Mouse (Mus musculus): ENCODE results near the gene 4930412O13Rik. TPM values are rescaled to one million over a fixed set of nuclear protein-coding genes. Genes with fewer than 3 reads are reported as not detected.

The 4930412O13Rik gene
- polyA plus RNA-seq, 1 experiment: not detected

DNA sequence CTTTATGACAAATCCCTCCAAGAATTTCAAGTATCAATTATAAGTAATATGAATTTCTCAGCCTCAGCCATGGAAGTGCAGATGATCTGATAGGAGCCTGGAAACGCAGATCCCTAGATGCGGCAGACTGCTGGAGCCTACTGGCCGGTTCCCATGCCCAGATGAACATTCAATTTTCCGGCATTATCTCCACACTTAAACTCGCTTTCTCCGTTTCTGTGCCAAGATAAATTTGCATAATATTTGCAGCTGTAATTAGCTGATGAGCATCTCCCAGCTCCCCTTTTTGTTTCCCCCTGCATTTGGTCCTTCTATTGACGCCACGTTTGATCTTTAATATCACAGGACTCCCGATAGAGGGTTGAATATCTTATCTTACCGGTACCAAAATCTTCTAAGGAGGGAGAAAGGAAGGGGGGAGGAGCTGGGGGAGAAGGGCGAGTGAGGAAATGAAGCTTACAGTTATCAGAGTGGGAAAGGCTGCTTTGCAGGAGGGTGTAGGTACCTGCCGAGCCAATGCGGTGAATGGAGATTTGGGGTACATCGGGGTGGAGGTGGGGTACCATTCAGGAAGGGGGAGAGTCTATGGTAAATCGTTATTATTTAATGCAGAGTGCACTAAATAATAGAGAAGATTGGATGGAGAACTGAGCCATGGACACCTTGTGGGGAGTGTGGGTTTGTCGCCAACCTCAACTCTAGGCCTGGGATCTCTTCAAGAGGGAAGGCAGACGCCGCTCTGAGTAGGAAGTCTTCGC lies 14.0 kb downstream of the 4930412O13Rik start:
- H3K4me3 ChIP-seq (replicated peaks): no peak overlapping the region
- H3K9me3 ChIP-seq: no peaks in the 10 kb centered on the region
- H3K36me3 ChIP-seq (replicated peaks; ENCODE audit: low read length): no peaks in the 10 kb centered on the region
- H3K4me1 ChIP-seq: peaks cover 30% of the 10 kb centered on the region
- no peak for TF ChIP-seq FLI1 (IDR thresholded peaks at IDR 0.05; ENCODE audit: low read length)
- TF ChIP-seq GATA1 (IDR thresholded peaks at IDR 0.05; ENCODE audit: borderline replicate concordance, low read length): no peak
- peaks cover 92% of the 10 kb centered on the region for H3K27me3 ChIP-seq (replicated peaks)

DNA sequence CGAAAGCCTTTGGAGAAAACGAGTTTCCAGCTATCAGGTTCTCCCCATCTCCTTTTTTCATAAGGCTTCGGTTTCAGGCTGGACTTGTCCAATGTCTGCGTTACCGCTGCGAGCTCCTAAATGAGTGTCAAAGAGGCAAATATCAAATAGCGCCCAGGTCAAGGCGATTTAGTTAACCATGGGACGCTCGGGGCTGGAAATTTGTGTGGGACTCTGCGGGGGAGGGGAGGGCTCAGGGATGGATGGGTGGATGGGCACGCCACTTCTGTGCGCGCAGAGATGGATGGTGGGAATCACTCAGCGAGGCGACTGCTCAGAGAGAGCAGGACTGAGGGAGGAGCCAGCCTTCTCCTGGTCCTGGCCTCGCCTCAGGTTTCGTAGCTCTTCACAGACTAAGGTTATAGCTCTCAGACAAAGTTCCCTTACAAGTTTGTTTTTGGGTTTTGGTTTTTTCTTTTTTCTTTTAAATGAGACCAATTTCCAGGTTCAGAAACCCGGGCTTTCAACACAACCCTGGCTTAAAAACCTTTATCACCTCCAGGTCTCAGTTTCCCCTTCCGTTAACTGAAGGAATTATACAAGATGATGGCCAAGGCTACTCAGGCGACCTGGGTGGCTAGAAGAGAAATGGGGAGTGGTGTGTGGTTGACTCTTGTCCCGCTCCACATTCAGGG lies 15.2 kb downstream of the 4930412O13Rik start:
- H3K4me1 ChIP-seq: peaks cover 19% of the 10 kb centered on the region
- H3K36me3 ChIP-seq (replicated peaks; ENCODE audit: low read length): no peaks in the 10 kb centered on the region
- no peak for TF ChIP-seq GATA1 (IDR thresholded peaks at IDR 0.05; ENCODE audit: borderline replicate concordance, low read length)
- TF ChIP-seq FLI1 (IDR thresholded peaks at IDR 0.05; ENCODE audit: low read length): no peak
- no peaks in the 10 kb centered on the region for H3K9me3 ChIP-seq
- H3K27me3 ChIP-seq (replicated peaks): peaks cover 86% of the 10 kb centered on the region
- H3K4me3 ChIP-seq (replicated peaks): peak overlapping the region; percentile 66

DNA sequence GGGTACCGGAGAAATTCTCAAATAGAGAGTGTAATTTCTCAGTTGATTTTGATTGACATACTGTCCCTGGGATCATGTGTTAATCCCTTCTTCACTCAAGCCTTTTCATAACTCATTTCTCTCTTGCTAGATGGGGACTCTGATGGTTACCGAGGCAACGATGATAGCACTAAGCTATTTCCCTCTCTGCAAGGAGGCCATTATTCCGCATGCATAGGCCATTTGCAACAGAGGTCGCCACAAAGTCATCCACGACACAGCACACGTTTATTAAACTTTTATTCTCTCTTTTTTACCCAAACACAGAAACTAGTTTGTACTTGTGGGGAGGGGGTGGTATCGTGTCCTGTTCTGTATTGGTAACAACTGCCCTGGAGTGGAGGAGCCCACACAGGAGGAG lies 16.8 kb downstream of the 4930412O13Rik start:
- Histone ChIP-seq H3K4me3 (replicated peaks) (no peak overlapping the region), H3K27me3 (replicated peaks) (peaks cover 85% of the 10 kb centered on the region), H3K36me3 (replicated peaks; ENCODE audit: low read length) (no peaks in the 10 kb centered on the region), H3K9me3 (no peaks in the 10 kb centered on the region), H3K4me1 (peaks cover 19% of the 10 kb centered on the region)
- TF ChIP-seq FLI1 (IDR thresholded peaks at IDR 0.05; ENCODE audit: low read length) (no peak), GATA1 (IDR thresholded peaks at IDR 0.05; ENCODE audit: borderline replicate concordance, low read length) (no peak)

DNA sequence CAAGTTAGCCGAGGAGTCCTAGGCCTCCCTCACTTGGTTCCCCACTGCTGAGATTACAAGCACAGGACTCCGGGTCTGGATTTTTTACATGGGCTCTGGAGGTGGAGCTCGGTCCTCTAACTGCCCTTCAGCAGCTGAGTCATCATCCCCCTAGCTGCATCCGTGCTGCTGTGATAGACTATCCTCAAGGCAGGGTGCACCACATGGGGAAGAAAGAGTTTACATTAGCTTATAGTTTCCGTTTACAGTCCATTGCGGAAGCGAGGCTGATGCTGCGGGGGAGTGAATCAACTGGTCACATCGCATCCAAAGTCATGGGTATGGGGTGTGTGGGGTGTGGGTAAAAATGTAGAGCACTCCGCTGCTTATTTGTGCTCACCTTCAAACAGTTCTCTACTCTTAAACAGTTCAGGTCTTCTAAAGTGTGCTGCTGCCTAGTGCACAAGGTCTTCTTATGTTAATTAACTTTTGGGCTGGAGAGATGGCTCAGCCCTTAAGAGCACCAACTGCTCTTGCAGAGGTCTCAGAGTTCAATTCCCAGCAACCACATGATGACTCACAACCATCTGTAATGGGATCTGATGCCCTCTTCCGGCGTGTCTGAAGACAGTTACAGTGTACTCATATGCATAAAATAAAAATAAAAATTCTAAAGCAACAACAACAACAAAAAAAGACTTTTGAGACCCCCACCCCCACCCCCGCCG lies 23.0 kb downstream of the 4930412O13Rik start:
- H3K4me3 ChIP-seq (replicated peaks): peak overlapping the region; percentile 67
- TF ChIP-seq GATA1 (IDR thresholded peaks at IDR 0.05; ENCODE audit: borderline replicate concordance, low read length) (no peak), FLI1 (IDR thresholded peaks at IDR 0.05; ENCODE audit: low read length) (no peak)
- H3K27me3 ChIP-seq (replicated peaks): peaks cover 41% of the 10 kb centered on the region
- H3K36me3 ChIP-seq (replicated peaks; ENCODE audit: low read length): no peaks in the 10 kb centered on the region
- peaks cover 11% of the 10 kb centered on the region for H3K4me1 ChIP-seq
- H3K9me3 ChIP-seq: no peaks in the 10 kb centered on the region

DNA sequence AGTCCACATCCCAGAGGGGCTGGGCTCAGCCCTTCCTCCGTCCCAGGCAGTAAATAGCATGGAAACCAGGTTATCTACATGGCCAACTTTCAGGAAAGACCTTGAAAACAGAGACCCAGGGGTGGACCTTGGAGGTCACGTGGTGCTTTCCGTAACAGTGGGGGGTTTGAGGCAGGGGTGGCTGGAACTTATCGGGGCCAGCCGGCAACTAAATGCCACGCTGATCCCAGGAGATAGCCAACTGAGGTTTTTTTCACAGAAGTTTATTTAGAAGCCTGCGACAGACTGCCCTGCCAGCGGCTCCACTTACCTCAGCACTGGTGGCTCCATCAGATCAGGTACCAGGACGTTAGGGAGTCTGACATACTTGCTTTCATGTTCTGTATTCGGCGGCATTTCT lies 24.9 kb downstream of the 4930412O13Rik start:
- Histone ChIP-seq H3K9me3 (no peaks in the 10 kb centered on the region), H3K36me3 (replicated peaks; ENCODE audit: low read length) (no peaks in the 10 kb centered on the region), H3K4me3 (replicated peaks) (peak overlapping the region; percentile 67), H3K27me3 (replicated peaks) (peaks cover 29% of the 10 kb centered on the region), H3K4me1 (peaks cover 15% of the 10 kb centered on the region)
- TF ChIP-seq GATA1 (IDR thresholded peaks at IDR 0.05; ENCODE audit: borderline replicate concordance, low read length) (no peak), FLI1 (IDR thresholded peaks at IDR 0.05; ENCODE audit: low read length) (no peak)

DNA sequence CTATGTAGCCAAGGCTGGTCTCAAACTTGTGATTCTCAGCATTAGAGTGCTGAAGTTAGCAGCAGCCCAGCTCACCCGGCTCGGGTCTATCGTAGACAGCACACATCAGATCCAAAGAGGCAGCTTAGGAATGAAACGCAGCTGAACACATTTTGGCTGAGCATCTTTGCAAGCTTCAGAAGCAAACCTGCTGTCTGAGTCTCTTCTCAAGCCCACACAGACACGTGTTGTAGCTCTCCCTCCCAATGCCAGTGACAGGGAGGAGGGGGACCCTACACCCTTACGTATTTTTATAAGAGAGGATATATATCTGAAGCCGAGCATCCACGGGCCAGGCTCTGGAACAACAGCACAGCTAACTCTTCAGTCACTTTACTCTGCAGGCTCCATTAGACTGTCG lies 36.5 kb downstream of the 4930412O13Rik start:
- Histone ChIP-seq H3K4me1 (peaks cover 25% of the 10 kb centered on the region), H3K36me3 (replicated peaks; ENCODE audit: low read length) (peaks cover 52% of the 10 kb centered on the region), H3K4me3 (replicated peaks) (no peak overlapping the region), H3K27me3 (replicated peaks) (no peaks in the 10 kb centered on the region), H3K9me3 (no peaks in the 10 kb centered on the region)
- TF ChIP-seq FLI1 (IDR thresholded peaks at IDR 0.05; ENCODE audit: low read length) (no peak), GATA1 (IDR thresholded peaks at IDR 0.05; ENCODE audit: borderline replicate concordance, low read length) (no peak)

DNA sequence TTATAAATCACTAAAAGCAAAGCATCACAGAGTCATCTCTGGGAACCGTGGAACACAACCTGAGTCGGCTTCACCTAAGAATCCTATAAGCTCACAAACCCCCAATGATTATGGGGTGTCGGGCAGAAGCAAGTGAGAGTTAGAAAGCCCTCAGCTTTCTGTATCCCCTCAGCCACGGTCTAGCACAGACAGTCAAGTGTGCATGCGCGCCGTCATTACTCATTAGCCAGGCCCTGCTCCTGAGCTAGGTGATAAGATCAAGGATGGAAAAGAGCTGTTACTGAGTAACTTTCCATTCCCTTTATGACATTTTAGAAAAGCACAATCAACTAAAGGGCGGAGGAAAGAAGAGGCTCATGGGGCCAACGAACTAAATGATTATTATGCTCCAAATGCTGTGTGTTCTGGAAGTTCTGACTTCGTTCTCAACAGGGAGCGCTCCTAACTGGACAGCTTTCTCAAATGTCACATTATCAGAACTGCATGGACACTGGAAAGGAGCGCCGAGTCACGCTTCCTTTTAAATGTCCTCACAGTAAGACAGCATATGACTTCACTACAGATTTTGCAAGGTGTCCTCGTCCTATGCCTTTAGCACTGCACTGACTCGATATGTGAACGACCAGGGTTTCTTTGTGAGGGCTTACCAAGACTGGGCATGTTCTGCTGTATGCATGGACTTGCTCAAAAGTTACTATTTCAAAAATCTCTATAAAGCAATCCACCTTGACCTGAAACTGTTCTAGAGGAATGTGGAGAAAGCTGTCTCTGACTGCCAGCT lies 37.8 kb downstream of the 4930412O13Rik start:
- H3K27me3 ChIP-seq (replicated peaks): no peaks in the 10 kb centered on the region
- H3K9me3 ChIP-seq: no peaks in the 10 kb centered on the region
- peaks cover 25% of the 10 kb centered on the region for H3K4me1 ChIP-seq
- no peak overlapping the region for H3K4me3 ChIP-seq (replicated peaks)
- peaks cover 59% of the 10 kb centered on the region for H3K36me3 ChIP-seq (replicated peaks; ENCODE audit: low read length)
- no peak for TF ChIP-seq FLI1 (IDR thresholded peaks at IDR 0.05; ENCODE audit: low read length)
- no peak for TF ChIP-seq GATA1 (IDR thresholded peaks at IDR 0.05; ENCODE audit: borderline replicate concordance, low read length)

DNA sequence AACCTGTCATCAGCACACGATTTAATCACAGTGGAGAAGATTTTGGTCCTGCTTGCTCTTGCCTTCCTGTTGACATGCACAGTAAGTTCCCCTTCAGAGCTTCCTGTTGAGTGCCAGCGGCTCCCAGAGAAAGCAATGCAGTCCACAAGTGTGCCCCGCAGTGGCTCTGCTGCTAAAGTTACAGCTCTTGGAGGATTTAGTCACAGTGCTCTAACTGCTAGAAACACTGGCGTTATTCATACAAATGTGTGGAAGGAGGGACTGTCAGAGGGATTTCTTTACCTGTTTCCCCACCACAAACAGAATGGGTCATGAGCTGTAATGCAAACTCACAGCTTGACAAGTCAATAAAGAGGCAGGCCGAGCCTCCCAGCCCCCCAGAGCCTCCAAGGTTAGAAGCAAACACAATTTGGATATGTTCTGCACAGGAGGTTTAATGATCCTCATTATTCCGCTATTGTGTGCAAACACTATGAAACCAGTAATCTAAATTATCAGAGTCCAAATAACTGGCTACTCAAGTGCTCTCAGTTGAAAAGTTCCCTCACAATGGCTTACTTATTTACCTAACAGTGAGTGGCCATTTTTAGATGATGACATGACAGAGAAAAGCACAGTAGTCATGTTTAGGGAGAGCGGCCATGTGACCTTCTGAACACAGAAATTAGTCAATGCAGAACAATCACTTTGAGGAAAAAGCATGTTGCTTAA lies 45.3 kb downstream of the 4930412O13Rik start:
- no peak for TF ChIP-seq FLI1 (IDR thresholded peaks at IDR 0.05; ENCODE audit: low read length)
- TF ChIP-seq GATA1 (IDR thresholded peaks at IDR 0.05; ENCODE audit: borderline replicate concordance, low read length): no peak
- Histone ChIP-seq H3K27me3 (replicated peaks) (no peaks in the 10 kb centered on the region), H3K4me3 (replicated peaks) (no peak overlapping the region), H3K36me3 (replicated peaks; ENCODE audit: low read length) (peaks cover 24% of the 10 kb centered on the region), H3K9me3 (no peaks in the 10 kb centered on the region), H3K4me1 (peaks cover 37% of the 10 kb centered on the region)

DNA sequence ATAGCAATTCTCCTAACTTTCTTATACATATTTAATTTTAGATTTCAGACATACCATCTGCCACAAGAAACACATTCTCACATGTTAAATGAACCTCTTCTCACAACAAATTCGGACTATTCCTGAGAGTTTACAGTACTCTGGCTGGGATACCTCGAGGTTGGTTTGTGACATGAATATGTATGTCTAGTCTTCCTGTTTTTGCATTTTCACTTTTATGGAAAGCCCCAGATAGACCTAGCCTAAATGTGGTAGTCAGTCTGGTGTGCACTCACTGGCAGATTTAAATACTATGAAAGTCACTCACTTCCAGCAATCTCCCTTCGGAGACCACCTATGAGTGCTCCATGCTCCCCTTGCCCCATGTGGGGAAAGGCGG lies 45.8 kb downstream of the 4930412O13Rik start:
- H3K36me3 ChIP-seq (replicated peaks; ENCODE audit: low read length): peaks cover 24% of the 10 kb centered on the region
- TF ChIP-seq GATA1 (IDR thresholded peaks at IDR 0.05; ENCODE audit: borderline replicate concordance, low read length): no peak
- H3K9me3 ChIP-seq: no peaks in the 10 kb centered on the region
- H3K27me3 ChIP-seq (replicated peaks): no peaks in the 10 kb centered on the region
- no peak overlapping the region for H3K4me3 ChIP-seq (replicated peaks)
- peaks cover 31% of the 10 kb centered on the region for H3K4me1 ChIP-seq

Other genes with a start within 250 kb of the 4930412O13Rik start
- not detected in 2 replicates for gene 9230102O04Rik, start 8.3 kb downstream of the 4930412O13Rik start, polyA plus RNA-seq (2012; ENCODE audit: insufficient read depth, low replicate concordance)
- gene Gata3, start 8.8 kb downstream of the 4930412O13Rik start, polyA plus RNA-seq (2012; ENCODE audit: insufficient read depth, low replicate concordance): 0.36 TPM in 1 of 2 replicates, not detected in the other
- gene Taf3, start 167.3 kb downstream of the 4930412O13Rik start, polyA plus RNA-seq (2012; ENCODE audit: insufficient read depth, low replicate concordance): 17.0 and 19.0 TPM in 2 replicates
- 6.9 and 17.5 TPM in 2 replicates for gene Atp5c1, start 199.3 kb downstream of the 4930412O13Rik start, polyA plus RNA-seq (2012; ENCODE audit: insufficient read depth, low replicate concordance)
- 1.9 TPM in 1 of 2 replicates, not detected in the other for gene Kin, start 199.3 kb downstream of the 4930412O13Rik start, polyA plus RNA-seq (2012; ENCODE audit: insufficient read depth, low replicate concordance)

Data from megakaryocyte, embryonic 14.5 days (primary cell).